Mouse (Mus musculus) erythroblast, embryonic 14.5 days (primary cell): ENCODE data around the gene Slc17a1. TPM values are rescaled to one million over a fixed set of nuclear protein-coding genes. Genes with fewer than 3 reads are reported as not detected.

Source experiments
- H3K27me3 ChIP-seq: 2 replicates; pipeline ENCODE4 v1.6.1; 2012; ENCODE audit warnings: inconsistent platforms; ENCODE audit not compliant: control insufficient read depth
- H3K36me3 ChIP-seq: 2 replicates; pipeline ENCODE4 v1.6.1; 2012; ENCODE audit warnings: mild to moderate bottlenecking, inconsistent platforms; ENCODE audit not compliant: control insufficient read depth
- H3K4me1 ChIP-seq: 2 replicates; pipeline ENCODE4 v1.6.1; 2012; ENCODE audit warnings: inconsistent platforms; ENCODE audit not compliant: control insufficient read depth
- H3K4me3 ChIP-seq: replicated peaks from 2 replicates; pipeline ENCODE3; 2012; ENCODE audit warnings: moderate library complexity, mild to moderate bottlenecking, inconsistent platforms
- H3K9me3 ChIP-seq: 2 replicates; pipeline ENCODE4 v1.6.1; 2012; ENCODE audit warnings: low read length, inconsistent platforms, mixed read lengths; ENCODE audit not compliant: control insufficient read depth
- GATA1 ChIP-seq: IDR thresholded peaks from 2 replicates; pipeline ENCODE4 v1.6.1; 2012; ENCODE audit warnings: low read length, inconsistent platforms, mixed read lengths
- TAL1 ChIP-seq: IDR thresholded peaks from 3 replicates; pipeline ENCODE4 v1.6.1; 2012; ENCODE audit warnings: low read length, inconsistent platforms, mixed read lengths
- polyA plus RNA-seq: library from polyadenylated mRNA; stranded (reverse); fragments of >175 nt; gene quantifications from 2 replicates; pipeline ENCODE4 v1.2.3, GENCODE M21; 2012

The Slc17a1 gene
- not detected in 2 replicates for polyA plus RNA-seq

DNA sequence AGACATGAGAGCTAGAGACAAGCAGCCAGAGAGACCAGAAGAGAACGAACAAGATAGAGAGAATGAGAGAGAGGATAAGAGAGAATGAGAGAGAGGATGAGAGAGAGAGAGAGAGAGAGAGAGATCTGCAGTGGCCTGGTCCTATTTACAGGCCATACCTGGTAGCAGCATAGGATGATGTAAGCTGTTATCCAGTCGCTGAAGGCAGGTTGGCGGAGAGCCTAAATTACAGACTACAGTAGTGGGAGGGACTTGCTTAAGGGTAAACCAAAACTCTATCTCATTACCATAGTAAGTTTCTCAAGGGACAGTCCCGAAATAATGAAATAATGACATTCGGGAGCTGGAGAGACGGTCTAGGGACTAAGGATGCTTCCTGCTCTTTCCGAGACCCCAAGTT, at the start of gene Slc17a1:
Gene Slc17a1 (plus strand): TSS at position 346 of the 400 bp plus-strand sequence.
- H3K36me3 ChIP-seq = no peaks in the 10 kb centered on the region
- TF ChIP-seq TAL1 (no peak), GATA1 (no peak)
- no peaks in the 10 kb centered on the region for H3K27me3 ChIP-seq

DNA sequence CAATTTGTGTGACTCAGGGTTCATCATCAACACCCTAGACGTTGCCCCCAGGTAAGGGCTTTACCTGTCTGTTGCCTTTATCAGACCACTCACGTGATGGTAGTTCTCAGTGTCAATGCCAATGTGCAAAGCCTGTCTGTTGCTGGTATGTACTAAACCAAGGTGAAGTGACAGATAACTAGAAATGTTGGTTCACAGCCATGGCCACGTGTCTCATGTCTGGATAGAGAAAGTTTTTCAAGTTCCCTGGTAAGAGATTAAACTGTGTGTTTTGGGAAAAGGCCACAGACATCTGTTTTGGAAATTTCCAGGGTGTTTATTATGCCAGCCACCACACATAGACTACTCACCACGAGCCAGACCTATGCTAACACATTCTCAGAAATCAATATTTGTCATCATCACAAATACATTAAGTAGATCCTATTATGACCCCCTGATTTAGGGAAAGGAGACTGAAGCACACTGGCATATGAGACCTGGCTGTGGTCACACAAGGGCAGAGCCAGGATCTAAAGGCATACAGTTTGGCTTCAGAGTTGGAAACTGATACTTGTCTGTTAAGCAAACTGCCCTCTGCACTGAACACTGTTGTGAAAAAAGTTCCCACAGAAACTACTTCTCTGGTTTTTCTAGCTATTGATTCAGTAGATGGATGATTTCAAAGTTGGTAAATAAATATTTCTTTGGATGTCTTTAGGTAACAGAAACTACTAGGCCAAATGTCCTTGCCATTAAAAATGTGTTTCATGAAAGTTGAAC, 47.2 kb upstream of the Slc17a1 start:
- no peak for TF ChIP-seq TAL1
- no peak for TF ChIP-seq GATA1
- Histone ChIP-seq H3K4me1 (no peaks in the 10 kb centered on the region), H3K36me3 (no peaks in the 10 kb centered on the region), H3K4me3 (no peak overlapping the region), H3K27me3 (no peaks in the 10 kb centered on the region), H3K9me3 (no peaks in the 10 kb centered on the region)

More for the DNA sequence above, at the start of gene Slc17a1:
- H3K9me3 ChIP-seq = no peaks in the 10 kb centered on the region
- no peaks in the 10 kb centered on the region for H3K4me1 ChIP-seq
- H3K4me3 ChIP-seq = no peak within 1 kb of the TSS

DNA sequence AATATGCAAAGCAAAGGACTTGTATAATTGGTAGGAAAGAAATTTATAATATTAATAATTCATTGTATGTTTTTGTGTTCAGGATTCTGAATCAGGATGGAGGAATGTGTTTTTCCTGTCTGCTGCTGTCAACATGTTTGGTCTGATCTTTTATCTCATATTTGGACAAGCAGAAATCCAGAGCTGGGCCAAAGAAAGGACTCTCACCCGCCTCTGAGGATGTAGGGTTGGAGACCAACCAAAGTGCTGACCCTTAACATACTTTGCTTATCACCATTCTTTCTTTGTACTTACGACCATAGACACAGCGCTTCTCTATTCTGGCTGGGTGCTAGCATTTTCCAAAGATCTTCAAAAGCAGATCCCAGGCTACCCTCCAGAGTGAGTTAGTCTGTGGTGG, 45.3 kb upstream of the Slc17a1 start:
- no peak for TF ChIP-seq GATA1
- TF ChIP-seq TAL1 = no peak
- no peaks in the 10 kb centered on the region for H3K27me3 ChIP-seq
- no peaks in the 10 kb centered on the region for H3K36me3 ChIP-seq
- H3K4me1 ChIP-seq = no peaks in the 10 kb centered on the region
- H3K4me3 ChIP-seq = no peak overlapping the region
- H3K9me3 ChIP-seq = no peaks in the 10 kb centered on the region

DNA sequence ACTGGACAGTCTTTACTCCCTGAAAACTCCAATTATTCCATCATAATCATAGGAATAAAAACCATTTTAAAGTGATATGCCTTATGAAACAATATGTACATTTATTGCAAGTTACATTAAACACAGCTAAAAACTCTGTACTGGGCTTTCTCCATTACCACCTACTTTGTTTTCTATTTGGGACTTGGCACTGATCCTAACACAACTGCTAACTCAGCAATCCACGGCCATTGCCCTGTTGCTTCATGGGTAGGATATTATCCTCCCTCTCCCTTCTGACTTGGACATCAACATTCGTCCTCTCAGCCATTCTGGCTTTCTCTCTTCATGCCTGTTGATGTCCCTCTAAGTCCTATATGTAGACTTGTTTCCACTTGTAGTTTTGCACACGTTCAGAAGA, 40.9 kb upstream of the Slc17a1 start:
- Histone ChIP-seq H3K36me3 (no peaks in the 10 kb centered on the region), H3K4me1 (no peaks in the 10 kb centered on the region), H3K9me3 (no peaks in the 10 kb centered on the region), H3K4me3 (no peak overlapping the region), H3K27me3 (no peaks in the 10 kb centered on the region)
- TF ChIP-seq TAL1 = no peak

DNA sequence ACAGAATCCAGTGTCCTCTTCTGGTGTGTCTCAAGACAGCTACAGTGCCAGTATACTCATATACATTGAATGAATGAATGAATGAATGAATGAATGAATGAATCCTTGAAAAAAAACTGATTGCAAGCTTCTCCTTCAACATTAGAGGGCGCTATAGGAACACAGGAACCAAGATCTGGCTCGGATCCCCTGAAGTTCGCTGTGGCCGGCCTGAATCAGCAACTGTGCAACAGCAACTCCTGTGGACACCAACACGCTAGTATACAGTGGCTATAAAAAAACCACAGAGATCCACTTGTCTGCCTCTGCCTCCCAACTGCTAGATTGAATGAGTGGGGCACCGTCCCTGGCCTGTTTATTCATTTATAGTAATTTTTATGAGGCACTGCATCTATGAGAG, 34.5 kb upstream of the Slc17a1 start:
- no peak for TF ChIP-seq GATA1
- no peak for TF ChIP-seq TAL1
- no peaks in the 10 kb centered on the region for H3K27me3 ChIP-seq
- H3K36me3 ChIP-seq = no peaks in the 10 kb centered on the region
- no peaks in the 10 kb centered on the region for H3K9me3 ChIP-seq
- no peaks in the 10 kb centered on the region for H3K4me1 ChIP-seq
- no peak overlapping the region for H3K4me3 ChIP-seq

DNA sequence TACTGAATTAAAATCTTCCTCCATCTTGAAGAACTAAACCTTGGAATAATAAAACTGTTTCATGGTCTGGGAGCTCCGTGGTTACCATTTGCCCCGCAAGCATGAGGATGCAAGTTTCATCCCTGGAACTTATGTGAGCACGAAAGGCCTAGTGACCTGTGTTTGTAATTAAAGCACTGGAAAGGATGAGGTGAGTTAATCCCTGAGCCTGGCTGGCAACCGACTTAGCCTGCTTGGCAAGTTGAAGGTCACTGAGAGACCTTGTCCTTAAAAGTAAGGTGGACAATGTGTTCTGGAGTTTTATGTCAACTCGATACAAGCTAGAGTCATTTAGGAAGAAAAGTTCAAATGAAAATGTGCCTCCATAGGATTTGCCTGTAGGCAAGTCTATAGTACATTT, 32.7 kb upstream of the Slc17a1 start:
- Histone ChIP-seq H3K4me1 (no peaks in the 10 kb centered on the region), H3K36me3 (no peaks in the 10 kb centered on the region), H3K4me3 (no peak overlapping the region), H3K27me3 (no peaks in the 10 kb centered on the region), H3K9me3 (no peaks in the 10 kb centered on the region)
- TF ChIP-seq TAL1 (no peak), GATA1 (no peak)

DNA sequence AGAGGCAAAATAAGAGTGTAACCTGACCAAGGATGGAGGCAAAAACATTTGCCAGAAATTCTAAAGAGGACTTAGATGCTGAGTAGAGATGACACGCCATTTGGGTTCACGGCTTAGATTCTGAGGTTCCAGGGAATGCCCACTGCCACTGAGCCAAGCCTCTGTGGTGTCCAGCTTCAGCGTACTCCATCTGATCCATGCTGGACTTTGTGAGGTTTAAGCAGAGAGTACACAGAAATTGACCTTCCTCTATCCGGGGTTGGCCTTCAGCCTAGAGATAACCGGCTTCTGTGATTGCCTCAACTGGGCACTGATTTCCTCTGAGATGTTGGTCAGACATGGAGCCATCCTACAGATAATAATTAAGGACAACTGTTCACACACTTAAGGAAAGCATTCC, 30.9 kb upstream of the Slc17a1 start:
- TF ChIP-seq TAL1 (no peak), GATA1 (no peak)
- no peaks in the 10 kb centered on the region for H3K36me3 ChIP-seq
- H3K4me3 ChIP-seq = no peak overlapping the region
- H3K27me3 ChIP-seq = no peaks in the 10 kb centered on the region
- no peaks in the 10 kb centered on the region for H3K9me3 ChIP-seq
- H3K4me1 ChIP-seq = no peaks in the 10 kb centered on the region

DNA sequence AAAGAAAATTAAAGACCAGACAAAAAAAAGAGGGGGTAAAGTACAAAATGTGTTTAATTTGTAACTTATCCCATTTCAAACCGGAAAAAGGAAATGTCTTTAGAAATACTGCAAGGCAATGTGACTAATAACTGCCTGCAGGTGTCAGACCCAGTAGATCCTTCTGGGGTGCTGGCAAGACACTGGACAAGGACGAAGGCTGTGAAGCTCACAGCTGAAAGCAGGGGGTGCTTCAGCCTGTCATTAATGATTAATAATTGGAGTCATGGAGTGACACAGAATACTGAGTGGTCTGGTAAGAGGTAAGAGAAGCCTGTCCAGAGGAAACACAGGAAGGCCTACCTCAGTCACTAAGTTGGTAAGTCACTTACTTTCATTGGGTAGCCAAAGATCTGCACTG, 28.2 kb upstream of the Slc17a1 start, which contains the start of gene Slc17a3:
Gene Slc17a3 (plus strand): TSS at position 127 of the 400 bp plus-strand sequence.
- Histone ChIP-seq H3K36me3 (no peaks in the 10 kb centered on the region), H3K4me1 (no peaks in the 10 kb centered on the region), H3K27me3 (no peaks in the 10 kb centered on the region), H3K9me3 (no peaks in the 10 kb centered on the region), H3K4me3 (no peak within 1 kb of the TSS)
- no peak for TF ChIP-seq TAL1
- TF ChIP-seq GATA1 = no peak

DNA sequence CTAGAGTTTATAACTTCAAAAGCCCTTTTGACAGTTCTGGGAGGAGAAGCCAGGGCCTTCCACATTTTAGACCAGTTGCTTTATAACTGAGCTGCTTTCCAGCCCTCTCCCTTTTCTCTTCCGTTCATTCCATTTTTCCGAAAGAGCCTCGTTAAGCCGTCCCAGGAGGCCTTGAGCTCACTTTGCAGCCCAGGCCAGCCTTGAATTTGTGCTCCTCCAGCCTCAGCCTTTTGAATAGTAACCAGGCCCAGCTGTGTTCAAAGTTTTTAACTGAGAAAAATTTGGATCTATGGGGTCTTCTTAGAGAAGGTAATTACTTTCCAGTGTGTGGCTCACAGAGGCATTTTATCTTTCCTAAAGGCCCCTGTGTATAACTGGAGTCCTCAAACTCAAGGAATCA, 21.7 kb upstream of the Slc17a1 start:
- H3K9me3 ChIP-seq = no peaks in the 10 kb centered on the region
- no peak for TF ChIP-seq TAL1
- no peak for TF ChIP-seq GATA1
- no peaks in the 10 kb centered on the region for H3K36me3 ChIP-seq
- H3K27me3 ChIP-seq = no peaks in the 10 kb centered on the region
- no peaks in the 10 kb centered on the region for H3K4me1 ChIP-seq
- H3K4me3 ChIP-seq = no peak overlapping the region

DNA sequence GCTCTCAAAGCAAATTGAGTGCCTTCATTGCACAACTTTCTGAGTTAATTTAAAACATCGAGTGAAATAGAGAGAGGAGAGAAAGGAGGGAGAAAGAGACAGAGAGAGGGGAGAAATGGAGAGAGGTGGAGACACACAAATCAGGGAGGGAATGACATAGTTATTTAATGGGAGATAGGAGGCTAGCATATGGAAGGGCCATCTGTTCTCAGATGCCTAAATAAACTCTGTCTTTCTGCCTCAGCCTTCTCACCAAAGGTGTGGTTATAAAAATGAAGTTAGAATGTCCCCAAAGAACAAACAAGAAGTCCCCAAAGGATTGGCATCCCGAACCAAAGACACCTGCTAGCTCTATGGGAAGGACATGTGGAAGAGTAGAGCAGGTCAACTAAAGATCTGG, 18.3 kb upstream of the Slc17a1 start:
- Histone ChIP-seq H3K36me3 (no peaks in the 10 kb centered on the region), H3K4me1 (no peaks in the 10 kb centered on the region), H3K4me3 (no peak overlapping the region), H3K9me3 (no peaks in the 10 kb centered on the region), H3K27me3 (no peaks in the 10 kb centered on the region)
- TF ChIP-seq TAL1 = no peak
- no peak for TF ChIP-seq GATA1
